Mouse (Mus musculus): ENCODE measurements around the gene Zfp541. TPM values are rescaled to one million over a fixed set of nuclear protein-coding genes. Genes with fewer than 3 reads are reported as not detected.

Gene Zfp541
- polyA plus RNA-seq (2012; rRNA removed) = 0.29 and 0.33 TPM in 2 replicates

GRCm38 (mm10) chr7:16061219-16062098, at the start of gene Zfp541:
Zfp541 (plus strand) TSS chr7:16061814.

DNA sequence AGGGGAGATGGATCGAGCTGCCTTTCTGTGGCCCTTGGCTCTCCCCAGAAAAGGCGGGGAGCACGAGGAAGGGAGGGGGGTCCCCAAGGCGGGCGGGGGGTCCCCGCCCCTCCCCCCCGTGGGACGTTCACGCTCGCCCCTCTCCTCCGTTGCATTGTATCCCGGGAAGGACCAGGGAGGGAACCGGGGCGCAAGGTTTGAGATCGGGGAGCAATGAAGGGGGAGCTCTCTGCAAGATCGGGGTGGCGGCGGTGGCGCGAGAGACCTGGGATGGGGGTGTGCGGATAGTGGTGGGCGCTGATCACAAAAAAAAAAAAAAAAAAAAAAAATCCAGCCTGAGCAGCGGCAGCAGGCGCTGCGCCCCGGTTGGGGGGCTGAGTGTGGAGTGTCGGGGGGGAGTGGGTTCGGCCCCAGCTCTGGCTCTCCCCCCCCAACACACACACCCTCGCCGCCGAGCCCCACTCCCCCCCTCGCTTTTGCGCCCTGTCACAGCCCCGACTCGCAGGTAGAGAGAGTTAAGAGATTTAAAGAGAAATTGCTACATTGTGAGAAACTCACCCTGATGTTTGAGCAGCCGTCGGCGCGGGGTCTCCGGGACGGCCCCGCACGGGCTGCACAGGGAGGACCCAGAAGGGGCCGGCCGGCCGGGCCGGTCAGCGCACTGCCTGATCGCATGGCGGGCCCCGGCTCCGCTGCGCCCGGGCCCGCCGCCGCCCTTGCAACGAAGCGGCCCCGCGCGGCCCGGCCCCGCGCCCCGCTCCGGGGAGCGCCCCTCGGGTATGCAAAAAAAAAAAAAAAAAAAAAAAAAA, 14.1 kb upstream of the Zfp541 start, which contains the start of gene Bicra:
Bicra (minus strand) TSS at position 584 of the 809 bp plus-strand sequence.

GRCm38 (mm10) chr7:16098021-16099017, 36.7 kb downstream of the Zfp541 start, which contains the start of gene Napa:
Napa (plus strand) TSS chr7:16098458.

DNA sequence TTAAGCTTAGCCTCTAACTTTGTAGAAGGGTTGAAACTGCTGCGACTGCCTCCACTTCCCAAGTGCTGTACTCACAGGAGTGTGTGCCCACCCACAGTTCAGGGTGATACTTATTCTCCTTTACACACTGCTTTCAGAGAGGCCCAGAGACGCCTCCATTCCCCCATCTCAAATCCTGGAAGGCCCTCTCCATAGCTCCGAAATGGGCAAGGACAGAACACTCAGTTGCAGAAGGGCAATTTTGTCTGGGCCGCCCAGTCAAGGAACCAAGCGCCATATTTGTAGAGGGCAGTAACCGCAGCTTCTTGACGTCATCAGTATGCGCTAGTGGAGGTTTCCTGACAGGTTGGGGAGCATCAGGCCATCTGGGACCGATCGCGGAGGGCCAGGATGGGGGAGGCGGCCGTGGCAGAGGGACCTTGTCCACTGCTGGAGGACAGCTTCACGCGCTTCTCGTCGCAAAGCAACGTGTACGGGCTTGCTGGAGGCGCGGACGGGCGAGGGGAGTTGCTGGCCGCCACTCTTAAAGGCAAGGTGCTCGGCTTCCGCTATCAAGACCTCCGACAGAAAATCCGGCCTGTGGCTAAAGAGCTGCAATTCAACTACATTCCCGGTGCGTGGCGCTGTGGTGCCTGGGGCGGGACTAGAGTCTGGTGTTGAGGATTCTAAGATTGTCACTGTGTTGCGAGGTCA, 58.1 kb downstream of the Zfp541 start, which contains the start of gene Kptn:
Kptn (plus strand) TSS at position 327 of the 693 bp plus-strand sequence.

GRCm38 (mm10) chr7:16129421-16129845, 67.8 kb downstream of the Zfp541 start, which contains the start of gene Slc8a2:
Slc8a2 (plus strand) TSS chr7:16129826.

Other genes with a start within 250 kb of the Zfp541 start
- gene Obox6, start 222.1 kb upstream of the Zfp541 start, polyA plus RNA-seq (2012; rRNA removed) = not detected in 2 replicates
- gene Crx, start 181.8 kb upstream of the Zfp541 start, polyA plus RNA-seq (2012; rRNA removed) = not detected in 2 replicates
- not detected in 2 replicates for gene Crxos, start 179.2 kb upstream of the Zfp541 start, polyA plus RNA-seq (2012; rRNA removed)
- gene Selenow, start 139.4 kb upstream of the Zfp541 start, polyA plus RNA-seq (2012; rRNA removed) = 354 and 438 TPM in 2 replicates
- gene Nop53, start 115.7 kb upstream of the Zfp541 start, polyA plus RNA-seq (2012; rRNA removed) = 207 and 250 TPM in 2 replicates
- gene Ehd2, start 94.2 kb upstream of the Zfp541 start, polyA plus RNA-seq (2012; rRNA removed) = 92.0 and 104 TPM in 2 replicates
- 13.5 and 17.0 TPM in 2 replicates for gene Bicra, start 13.9 kb upstream of the Zfp541 start, polyA plus RNA-seq (2012; rRNA removed)
- 244 and 259 TPM in 2 replicates for gene Napa, start 36.6 kb downstream of the Zfp541 start, polyA plus RNA-seq (2012; rRNA removed)
- gene Kptn, start 58.1 kb downstream of the Zfp541 start, polyA plus RNA-seq (2012; rRNA removed) = 37.2 and 41.3 TPM in 2 replicates
- gene Slc8a2, start 68.0 kb downstream of the Zfp541 start, polyA plus RNA-seq (2012; rRNA removed) = 5.1 and 7.0 TPM in 2 replicates
- gene Meis3, start 113.3 kb downstream of the Zfp541 start, polyA plus RNA-seq (2012; rRNA removed) = 53.6 and 55.8 TPM in 2 replicates
- 48.7 and 51.0 TPM in 2 replicates for gene Dhx34, start 160.2 kb downstream of the Zfp541 start, polyA plus RNA-seq (2012; rRNA removed)
- gene C5ar2, start 182.3 kb downstream of the Zfp541 start, polyA plus RNA-seq (2012; rRNA removed) = 0.87 and 0.90 TPM in 2 replicates
- gene C5ar1, start 197.7 kb downstream of the Zfp541 start, polyA plus RNA-seq (2012; rRNA removed) = 14.7 and 16.9 TPM in 2 replicates
- 112 and 150 TPM in 2 replicates for gene Inafm1, start 211.8 kb downstream of the Zfp541 start, polyA plus RNA-seq (2012; rRNA removed)
- gene Ccdc9, start 225.0 kb downstream of the Zfp541 start, polyA plus RNA-seq (2012; rRNA removed) = 32.9 and 36.1 TPM in 2 replicates
- gene Bbc3, start 246.6 kb downstream of the Zfp541 start, polyA plus RNA-seq (2012; rRNA removed) = 51.7 and 62.6 TPM in 2 replicates